Mouse (Mus musculus) liver, adult 2 months (tissue): ENCODE data around the gene Fto.

Experiments
- CTCF ChIP-seq: fragments of 200-500 bp; IDR thresholded peaks from 2 replicates; pipeline ENCODE4 v1.5.1; 2011; ENCODE audit warnings: low read depth, low read length, control low read depth
- POLR2A ChIP-seq: fragments of 200-500 bp; IDR thresholded peaks from 2 replicates; pipeline ENCODE4 v1.6.1; 2011; ENCODE audit warnings: low read length, control low read depth; ENCODE audit not compliant: insufficient read depth; ENCODE audit errors: extremely low read depth

DNA sequence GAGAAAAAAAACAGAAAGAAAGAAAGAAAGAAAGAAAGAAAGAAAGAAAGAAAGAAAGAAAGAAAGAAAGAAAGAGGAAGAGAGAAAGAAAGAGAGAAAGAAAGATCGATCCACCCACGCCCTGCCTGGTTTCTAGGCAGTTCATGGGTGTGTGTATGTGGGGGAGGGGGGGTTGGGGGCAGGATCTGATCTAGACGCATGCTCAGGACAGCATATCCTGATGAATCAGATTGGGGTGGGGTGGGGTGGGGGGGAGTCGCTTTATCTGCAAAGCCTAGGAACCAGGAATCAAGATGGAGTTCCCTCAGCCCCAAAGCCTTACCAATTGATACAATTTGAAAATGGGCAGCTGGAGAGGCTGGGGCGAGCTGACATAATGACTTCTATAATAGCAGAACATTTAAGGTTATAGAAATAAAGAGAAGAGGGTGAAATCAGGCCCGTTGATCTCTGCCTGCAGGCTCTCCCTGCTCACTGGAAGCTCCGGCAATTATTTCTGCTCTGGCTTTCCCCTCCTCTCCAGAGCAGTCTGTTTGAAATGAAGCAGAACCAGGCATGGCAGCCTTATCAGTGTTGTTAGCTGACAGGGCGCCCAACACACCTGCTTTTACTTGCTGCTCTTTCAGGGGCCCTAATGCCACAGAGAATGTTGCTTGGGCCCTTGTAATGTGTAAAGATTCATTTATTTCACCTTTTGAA, 402.2 kb downstream of the Fto start:
- TF ChIP-seq CTCF = no peak
- no peak for TF ChIP-seq POLR2A
